Mouse (Mus musculus): ENCODE data around the gene Ptges3.
"Not testable (repeated sequence)": the region's sequence is repeated elsewhere in the genome, so short reads cannot be mapped to it uniquely, and the experiment has no call there.

Ptges3 gene

DNA sequence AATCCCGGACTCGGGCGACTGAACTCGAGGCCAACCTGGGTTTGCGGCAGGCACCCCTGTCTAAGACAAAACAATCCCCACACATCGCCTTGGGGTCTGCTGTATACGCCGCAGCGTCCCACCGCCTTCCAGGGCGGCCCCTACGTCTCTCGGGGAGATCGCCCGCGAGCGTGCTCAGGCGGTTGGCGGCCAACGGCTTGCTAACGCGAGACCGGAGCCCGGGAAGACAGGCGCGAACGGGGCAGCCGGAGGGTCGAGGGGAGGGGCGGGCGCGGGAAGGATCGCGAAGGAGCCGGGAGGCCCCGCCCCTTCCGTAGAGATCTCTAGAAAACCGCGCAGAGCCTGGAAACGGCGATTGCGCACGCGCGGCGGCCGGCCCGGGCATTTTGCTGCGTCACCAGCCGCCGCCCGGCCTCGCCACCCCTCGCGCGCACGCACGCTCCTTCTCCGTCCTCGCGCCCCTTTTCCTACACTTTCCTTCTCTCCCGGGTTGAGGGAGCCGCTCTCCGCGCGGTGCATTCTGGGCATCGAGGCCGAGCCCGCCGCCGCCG, at the start of gene Ptges3:
Gene Ptges3, plus strand, starts transcription at position 354 of the 551 bp plus-strand sequence.
- peak; percentile 98 to 99 for DNase-seq

- no peak for DNase-seq
These were observed 49.0 kb upstream of the Ptges3 start for GRCm38 (mm10) chr10:128009735-128010134.

DNA sequence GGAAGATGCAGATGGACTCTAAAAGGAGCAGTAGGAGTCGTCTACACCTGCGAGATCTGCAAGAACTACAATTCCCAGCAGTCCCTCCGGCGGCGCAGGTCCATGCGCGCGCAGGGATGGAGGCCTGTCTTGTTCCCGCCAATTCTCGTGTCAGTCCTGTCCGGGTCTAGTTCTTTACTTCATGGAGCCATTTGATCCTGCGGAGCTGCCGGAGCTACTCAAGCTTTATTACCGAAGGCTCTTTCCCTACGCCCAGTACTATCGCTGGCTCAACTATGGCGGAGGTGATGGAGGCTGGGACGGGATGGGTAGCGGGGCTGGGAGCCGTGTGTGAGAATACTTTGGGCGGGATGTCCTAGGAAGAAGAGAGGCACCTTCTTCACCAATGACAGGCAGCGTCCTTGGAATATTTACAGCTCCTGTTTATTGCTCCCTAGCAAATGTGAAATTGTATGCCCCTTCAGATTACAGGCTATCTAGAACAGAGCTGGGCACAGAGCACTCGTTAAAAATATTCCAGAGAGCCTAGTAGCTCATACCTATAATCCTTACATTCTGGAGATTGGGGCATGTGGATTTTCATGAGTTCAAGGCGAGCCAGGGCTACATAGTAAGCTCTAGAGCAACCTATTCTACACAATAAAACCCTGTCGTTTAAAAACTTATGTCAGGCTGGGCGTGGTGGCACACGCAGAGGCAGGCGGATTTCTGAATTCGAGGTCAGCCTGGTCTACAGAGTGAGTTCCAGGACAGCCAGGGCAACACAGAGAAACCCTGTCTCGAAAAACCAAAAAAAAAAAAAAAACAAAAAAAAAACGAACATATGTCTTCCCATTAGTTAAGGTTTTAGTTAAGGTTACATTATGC, 43.5 kb upstream of the Ptges3 start, which contains the start of gene Prim1:
Gene Prim1, plus strand, starts transcription at position 101 of the 867 bp plus-strand sequence.
- DNase-seq: peak; percentile 88 to 90

GRCm38 (mm10) chr10:128022196-128022595, 36.6 kb upstream of the Ptges3 start:
- DNase-seq: no peak

GRCm38 (mm10) chr10:128023496-128023895, 35.3 kb upstream of the Ptges3 start:
- no peak for DNase-seq

- DNase-seq: no peak
These were observed 28.8 kb upstream of the Ptges3 start for GRCm38 (mm10) chr10:128029931-128030330.

DNA sequence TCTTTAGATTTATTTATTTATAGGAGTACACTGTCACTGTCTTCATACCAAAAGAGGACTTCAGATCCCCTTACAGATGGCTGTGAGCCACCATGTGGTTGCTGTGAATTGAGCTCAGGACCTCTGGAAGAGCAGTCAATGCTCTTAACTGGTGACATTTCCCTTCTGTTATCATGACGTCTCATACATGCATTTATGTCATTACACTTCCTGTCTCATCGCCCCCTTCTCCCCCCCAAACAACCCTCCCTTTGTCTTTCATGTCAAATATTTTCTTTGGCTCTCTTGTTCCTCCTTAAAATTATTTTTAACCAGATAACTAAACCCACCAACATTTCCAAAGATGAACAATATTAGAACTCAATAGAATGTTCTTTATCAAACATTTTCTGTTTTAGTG, 27.9 kb upstream of the Ptges3 start:
- no peak for DNase-seq

DNA sequence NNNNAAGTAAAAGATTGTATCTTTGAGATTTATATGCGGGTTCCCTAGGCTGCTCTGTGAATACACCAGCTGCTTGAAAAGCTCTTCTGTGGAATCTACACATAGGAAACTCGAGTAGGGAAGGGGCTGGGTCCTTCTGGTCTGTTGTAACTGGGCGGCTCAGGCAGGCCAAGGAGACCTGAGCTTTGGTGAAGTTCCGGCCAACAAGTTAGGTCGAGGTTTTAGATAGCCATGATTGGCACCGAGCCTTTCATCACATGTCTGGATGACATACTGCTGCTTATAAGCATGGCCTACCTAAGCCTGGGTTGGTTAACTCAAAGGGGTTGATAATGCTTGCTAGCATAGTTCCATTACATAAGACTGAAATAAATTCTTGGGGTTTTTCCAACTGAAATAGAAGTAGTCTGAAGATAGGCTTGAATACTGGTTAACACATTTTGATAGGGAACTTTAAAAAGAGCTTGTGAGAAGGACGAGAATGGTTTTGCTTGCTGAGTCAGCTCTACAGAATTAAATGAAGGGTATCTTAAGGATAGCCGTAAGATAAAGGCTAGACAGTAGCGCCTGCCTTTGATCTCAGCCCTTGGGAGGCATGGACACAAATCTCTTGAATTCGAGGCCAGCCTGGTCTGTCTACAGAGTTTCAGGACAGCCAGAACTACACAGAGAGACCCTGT, 21.9 kb upstream of the Ptges3 start:
- peak; percentile 69 to 70 for DNase-seq

- no peak for DNase-seq
These were observed 20.8 kb upstream of the Ptges3 start for GRCm38 (mm10) chr10:128037921-128038320.

DNA sequence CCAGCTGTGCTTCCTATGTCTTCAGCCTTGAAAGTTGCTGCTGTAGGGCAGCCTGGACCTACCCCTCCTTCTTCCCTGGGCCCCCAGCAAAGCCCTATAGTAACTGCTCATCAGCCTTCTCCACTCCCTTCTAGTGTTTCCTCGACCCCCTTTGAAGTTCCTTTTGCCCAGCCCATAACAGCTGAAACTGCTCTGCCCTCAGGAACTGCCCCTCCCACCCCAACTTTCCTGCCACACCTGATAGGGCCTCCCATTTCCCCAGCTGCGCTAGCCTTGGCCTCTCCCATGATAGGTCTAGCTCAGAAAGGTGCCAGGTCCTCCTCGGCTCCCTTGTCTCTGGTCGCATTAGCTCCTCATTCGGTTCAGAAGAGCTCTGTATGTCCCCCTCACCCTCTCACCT, 19.6 kb upstream of the Ptges3 start:
- no peak for DNase-seq

- no peak for DNase-seq
These were observed 18.9 kb upstream of the Ptges3 start for GRCm38 (mm10) chr10:128039858-128040257.

GRCm38 (mm10) chr10:128040293-128040692, 18.5 kb upstream of the Ptges3 start:
- no peak for DNase-seq

GRCm38 (mm10) chr10:128041636-128042035, 17.1 kb upstream of the Ptges3 start:
- DNase-seq: no peak

DNA sequence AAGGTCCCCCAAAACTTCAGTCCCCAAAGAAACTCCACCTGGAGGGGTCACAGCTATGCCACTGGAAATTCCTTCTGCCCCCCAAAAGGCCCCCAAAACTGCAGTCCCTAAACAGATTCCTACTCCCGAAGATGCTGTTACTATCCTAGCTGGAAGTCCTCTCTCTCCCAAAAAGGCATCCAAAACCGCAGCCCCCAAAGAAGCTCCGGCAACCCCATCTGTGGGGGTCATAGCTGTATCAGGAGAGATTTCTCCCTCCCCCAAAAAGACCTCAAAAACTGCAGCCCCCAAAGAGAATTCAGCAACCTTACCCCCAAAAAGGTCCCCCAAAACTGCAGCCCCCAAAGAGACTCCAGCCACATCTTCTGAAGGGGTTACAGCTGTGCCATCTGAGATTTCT, 16.3 kb upstream of the Ptges3 start:
- no peak for DNase-seq

DNA sequence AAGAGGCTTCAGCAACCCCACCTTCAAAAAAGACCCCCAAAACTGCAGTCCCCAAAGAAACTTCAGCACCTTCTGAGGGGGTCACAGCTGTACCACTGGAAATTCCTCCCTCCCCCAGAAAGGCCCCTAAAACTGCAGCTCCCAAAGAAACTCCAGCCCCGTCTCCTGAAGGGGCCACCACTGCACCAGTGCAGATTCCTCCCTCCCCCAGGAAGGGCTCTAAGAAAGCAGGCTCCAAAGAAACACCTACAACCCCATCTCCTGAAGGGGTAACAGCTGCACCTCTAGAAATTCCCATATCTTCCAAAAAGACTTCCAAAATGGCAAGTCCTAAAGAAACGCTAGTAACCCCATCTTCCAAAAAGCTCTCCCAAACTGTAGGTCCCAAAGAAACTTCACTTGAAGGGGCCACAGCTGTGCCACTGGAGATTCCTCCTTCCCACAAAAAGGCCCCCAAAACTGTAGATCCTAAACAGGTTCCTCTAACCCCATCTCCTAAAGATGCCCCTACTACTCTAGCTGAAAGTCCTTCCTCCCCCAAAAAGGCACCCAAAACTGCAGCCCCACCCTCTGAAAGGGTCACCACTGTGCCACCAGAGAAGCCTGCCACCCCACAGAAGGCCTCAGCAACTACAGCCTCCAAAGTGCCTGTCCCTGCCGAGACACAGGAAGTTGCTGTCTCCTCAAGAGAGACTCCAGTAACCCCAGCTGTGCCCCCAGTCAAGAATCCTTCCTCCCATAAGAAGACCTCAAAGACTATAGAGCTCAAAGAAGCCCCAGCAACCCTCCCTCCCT, 15.5 kb upstream of the Ptges3 start:
- DNase-seq: no peak

DNA sequence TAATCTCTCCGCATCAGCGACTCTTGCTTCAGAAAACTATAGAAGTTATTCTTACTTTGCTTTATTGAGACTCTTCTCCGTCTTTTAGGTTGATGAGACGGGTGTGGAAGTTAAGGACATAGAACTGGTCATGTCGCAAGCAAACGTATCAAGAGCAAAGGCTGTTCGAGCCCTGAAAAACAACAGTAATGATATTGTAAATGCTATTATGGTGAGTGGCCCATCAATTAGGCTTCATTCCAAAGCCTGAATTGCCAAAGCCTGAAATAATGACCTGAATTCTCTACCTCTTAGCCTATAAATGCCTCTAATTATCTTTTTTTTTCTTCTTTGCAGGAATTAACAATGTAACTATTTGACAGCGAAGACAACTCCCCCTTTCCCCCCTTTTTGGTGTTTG, 10.6 kb upstream of the Ptges3 start:
- no peak for DNase-seq

- DNase-seq: no peak
These were observed 9.0 kb upstream of the Ptges3 start for GRCm38 (mm10) chr10:128049741-128050140.

DNA sequence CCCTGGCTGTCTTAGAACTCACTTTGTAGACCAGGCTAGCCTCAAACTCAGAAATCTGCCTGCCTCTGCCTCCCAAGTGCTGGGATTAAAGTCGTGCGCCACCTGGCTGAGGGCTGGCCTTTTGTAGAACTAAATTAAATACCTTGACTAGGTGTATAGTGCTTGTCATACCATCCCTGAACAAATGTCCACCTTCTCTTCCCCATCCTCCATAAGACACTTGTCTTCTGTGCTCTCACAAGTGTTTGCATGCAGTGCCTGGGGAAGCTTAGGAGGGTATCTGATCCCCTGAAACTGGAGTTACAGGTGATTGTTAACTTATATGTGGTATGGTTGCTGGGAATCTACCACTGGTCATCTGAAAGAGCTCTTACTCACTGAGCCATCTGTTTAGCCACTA, 8.4 kb upstream of the Ptges3 start:
- DNase-seq: no peak

- no peak for DNase-seq
These were observed 7.2 kb upstream of the Ptges3 start for GRCm38 (mm10) chr10:128051589-128051988.

GRCm38 (mm10) chr10:128052136-128052535, 6.6 kb upstream of the Ptges3 start:
- not testable (repeated sequence) for DNase-seq

GRCm38 (mm10) chr10:128053001-128053400, 5.8 kb upstream of the Ptges3 start:
- no peak for DNase-seq

DNA sequence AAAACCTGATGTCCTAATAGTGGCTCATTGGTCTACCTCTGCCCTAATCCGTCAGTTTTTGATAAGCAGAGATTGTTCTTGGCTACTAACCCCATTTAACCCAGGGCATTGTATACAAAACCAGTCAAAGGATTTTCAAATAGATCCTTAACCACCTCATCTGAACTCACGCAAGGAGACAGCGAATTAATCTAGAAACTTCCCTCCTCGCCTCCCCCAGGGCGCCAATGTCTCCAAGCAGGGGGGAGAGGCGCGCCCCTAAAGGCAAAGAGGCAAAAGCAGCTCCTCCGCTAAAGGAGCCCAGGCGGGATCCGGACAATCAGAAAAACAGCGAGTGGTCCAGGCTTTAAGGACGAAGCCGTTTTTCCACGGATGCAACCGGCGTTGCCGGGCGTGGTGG, 570 bp upstream of the Ptges3 start:
- DNase-seq: no peak

All from kidney, postnatal 36 days (tissue).